Mouse (Mus musculus): Measurements from ENCODE around the gene Bag6. TPM values are rescaled to one million over a fixed set of nuclear protein-coding genes. Genes with fewer than 3 reads are reported as not detected.

Gene Bag6
- total RNA-seq, 4 experiments from 2014 or later: 354 to 477 (median 417) TPM

- no peak for DNase-seq
Measured at GRCm38 (mm10) chr17:35168541-35169207, 33.7 kb downstream of the Bag6 start.

- no peak for DNase-seq
Measured at GRCm38 (mm10) chr17:35172445-35173234, 37.7 kb downstream of the Bag6 start.

GRCm38 (mm10) chr17:35173329-35173728 lies 38.4 kb downstream of the Bag6 start:
- no peak for DNase-seq

- no peak for DNase-seq
Measured at GRCm38 (mm10) chr17:35174201-35174977, 39.4 kb downstream of the Bag6 start.

- DNase-seq: no peak
Measured at GRCm38 (mm10) chr17:35175382-35175781, 40.4 kb downstream of the Bag6 start.

- no peak for DNase-seq
Measured at GRCm38 (mm10) chr17:35175968-35176367, 41.0 kb downstream of the Bag6 start, which contains the start of gene Aif1. Aif1 (minus strand) TSS chr17:35176068.

GRCm38 (mm10) chr17:35178528-35178927 lies 43.5 kb downstream of the Bag6 start:
- peak; percentile 61 for DNase-seq

- DNase-seq: no peak
Measured at GRCm38 (mm10) chr17:35180093-35180492, 45.1 kb downstream of the Bag6 start.

GRCm38 (mm10) chr17:35185639-35186611 lies 50.9 kb downstream of the Bag6 start:
- no peak for DNase-seq

- no peak for DNase-seq
Measured at GRCm38 (mm10) chr17:35186681-35187080, 51.7 kb downstream of the Bag6 start.

- no peak for DNase-seq
Measured at GRCm38 (mm10) chr17:35187345-35187744, 52.4 kb downstream of the Bag6 start.

- no peak for DNase-seq
Measured at GRCm38 (mm10) chr17:35187959-35188610, 53.1 kb downstream of the Bag6 start, which contains the start of gene Lst1. Lst1 (minus strand) TSS chr17:35188439.

GRCm38 (mm10) chr17:35189186-35189585 lies 54.2 kb downstream of the Bag6 start:
- DNase-seq: no peak

- DNase-seq: no peak
Measured at GRCm38 (mm10) chr17:35190096-35190495, 55.1 kb downstream of the Bag6 start.

- DNase-seq: no peak
Measured at GRCm38 (mm10) chr17:35191723-35192122, 56.7 kb downstream of the Bag6 start.

- peak; percentile 48 for DNase-seq
Measured at GRCm38 (mm10) chr17:35192924-35193323, 57.9 kb downstream of the Bag6 start.

- peak; percentile 65 for DNase-seq
Measured at GRCm38 (mm10) chr17:35193881-35194843, 59.2 kb downstream of the Bag6 start, which contains the start of gene Ltb. Ltb (plus strand) TSS chr17:35194439.

- no peak for DNase-seq
Measured at GRCm38 (mm10) chr17:35194844-35195630, 60.1 kb downstream of the Bag6 start.
